Mouse (Mus musculus): ENCODE results near the gene Crispld2.

DNA sequence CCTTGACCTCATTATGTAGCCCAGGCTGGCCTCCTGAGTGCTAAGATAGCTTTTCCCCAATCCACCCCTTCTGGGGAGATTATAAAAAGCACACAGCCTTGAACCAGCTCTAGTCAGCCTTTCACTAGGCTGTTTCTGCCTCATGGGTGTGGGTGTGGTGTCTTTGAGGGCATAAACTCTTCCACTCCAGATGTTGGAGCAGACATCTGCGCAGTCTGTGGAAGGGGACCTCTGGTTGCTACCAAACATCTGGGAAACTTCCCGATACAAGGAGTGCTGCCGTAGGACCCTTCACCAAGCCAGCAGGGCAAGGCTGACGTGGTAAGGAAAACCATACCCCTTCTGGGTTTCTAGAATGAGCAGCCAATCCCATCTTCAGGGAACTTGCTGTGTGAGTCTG is 59.7 kb downstream of the Crispld2 start:
- TF ChIP-seq CTCF (IDR thresholded peaks at IDR 0.05; ENCODE audit: low read depth, low read length): no peak
- TF ChIP-seq POLR2A (IDR thresholded peaks at IDR 0.05; ENCODE audit: insufficient read depth, low read length): no peak

Measured in ES-Bruce4 (cell line).